Mouse (Mus musculus) heart, adult 2 months (tissue): ENCODE measurements around the gene Fchsd2. TPM values are rescaled to one million over a fixed set of nuclear protein-coding genes. Genes with fewer than 3 reads are reported as not detected.
A peak's percentile ranks its signal among the peaks of the same experiment; 100 is the strongest.

ENCODE experiments used
- DNase-seq, 2 experiments: peaks; one replicate each; pipeline ENCODE4 v3.0.0; 2021
- H3K27ac ChIP-seq: fragments of 200-600 bp; 2 replicates; pipeline ENCODE4 v1.8.1; 2022
- H3K27me3 ChIP-seq: fragments of 200-500 bp; 2 replicates; pipeline ENCODE4 v1.6.1; 2012; ENCODE audit warnings: mild to moderate bottlenecking, low read length, inconsistent platforms, mixed read lengths; ENCODE audit not compliant: control insufficient read depth, insufficient read depth
- H3K36me3 ChIP-seq: fragments of 200-500 bp; 2 replicates; pipeline ENCODE4 v1.6.1; 2012; ENCODE audit warnings: low read length, inconsistent platforms; ENCODE audit not compliant: control insufficient read depth, insufficient read depth
- H3K4me1 ChIP-seq: fragments of 200-500 bp; 2 replicates; pipeline ENCODE4 v1.6.1; 2011; ENCODE audit warnings: low read length; ENCODE audit not compliant: control insufficient read depth, insufficient read depth
- H3K4me3 ChIP-seq: fragments of 200-600 bp; 2 replicates; pipeline ENCODE4 v1.8.1; 2022
- H3K79me2 ChIP-seq: fragments of 200-500 bp; replicated peaks from 2 replicates; pipeline ENCODE4 v1.6.1; 2012; ENCODE audit warnings: mild to moderate bottlenecking, inconsistent platforms, low read length, moderate library complexity, mixed read lengths; ENCODE audit not compliant: control insufficient read depth, insufficient read depth
- H3K9ac ChIP-seq: fragments of 200-500 bp; 2 replicates; pipeline ENCODE4 v1.6.1; 2012; ENCODE audit warnings: low read depth, mild to moderate bottlenecking, control low read depth, inconsistent platforms, low read length, mixed read lengths
- CTCF ChIP-seq: fragments of 200-600 bp; IDR thresholded peaks from 2 replicates; pipeline ENCODE4 v1.8.1; 2022; ENCODE audit warnings: antibody characterized with exemption, mild to moderate bottlenecking, moderate library complexity
- EP300 ChIP-seq: fragments of 200-500 bp; IDR thresholded peaks from 2 replicates; pipeline ENCODE4 v1.6.1; 2011; ENCODE audit warnings: low read depth, low read length, control low read depth; ENCODE audit not compliant: insufficient read depth
- POLR2A ChIP-seq: fragments of 200-500 bp; IDR thresholded peaks from 2 replicates; pipeline ENCODE4 v1.6.1; 2011; ENCODE audit warnings: mild to moderate bottlenecking, low read depth, low read length, control low read depth; ENCODE audit not compliant: insufficient read depth
- WGBS: fragments of 180-500 bp; shearing (Covaris S2); methylation state at CpG from one replicate; pipeline ENCODE4 v1.1.7; 2018; 5-methylcytosine and 5-hydroxymethylcytosine counted together
- intact Hi-C: fragments of 180-260 bp; cut with DNase I; formaldehyde crosslinking; loops from one replicate; pipeline ENCODE4 v1.15.1; 2025
- polyA plus RNA-seq: library from polyadenylated mRNA; depleted of rRNA; stranded (reverse); fragments of >200 nt; gene quantifications from 2 replicates; pipeline ENCODE4 v1.2.3, GENCODE M21; 2012
- total RNA-seq, 2 experiments: library from RNA; stranded (reverse); gene quantifications; 2 replicates each; pipeline ENCODE4 v1.2.3; 2021

Fchsd2 gene
- total and polyA plus RNA-seq, 3 experiments = 5.6 to 22.4 (median 20.9) TPM

DNA sequence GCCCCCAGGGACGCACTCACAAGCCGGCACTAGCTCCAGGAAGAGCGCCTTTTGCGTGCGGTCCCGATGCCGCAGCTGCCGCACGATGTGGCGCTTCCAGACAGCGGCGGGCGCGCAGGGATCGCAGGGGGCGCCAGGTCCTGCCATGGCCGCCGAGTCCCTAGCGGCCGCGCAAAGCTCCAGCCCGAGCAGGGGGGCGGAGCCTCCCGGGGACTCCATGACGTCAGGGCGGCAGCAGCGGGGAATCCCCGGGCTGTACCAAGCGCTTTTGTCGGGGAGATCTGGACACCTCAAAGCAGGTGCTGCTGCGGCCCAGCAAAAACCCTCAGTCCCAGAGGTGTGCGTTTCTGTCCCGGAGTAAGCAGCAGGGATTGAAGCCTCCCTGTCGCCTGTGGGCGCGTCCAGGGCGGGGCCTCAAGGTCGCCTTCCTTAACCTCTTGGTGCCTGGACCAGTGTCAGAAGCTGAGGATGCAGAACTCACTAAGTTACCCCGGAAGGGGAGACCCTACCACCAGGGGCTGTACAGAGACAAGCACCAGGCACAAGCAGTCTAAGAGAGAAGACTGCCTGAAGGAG lies 209.3 kb downstream of the Fchsd2 start, which contains the start of gene Atg16l2:
Gene Atg16l2 (minus strand): TSS at position 371 of the 576 bp plus-strand sequence.
- H3K4me3 ChIP-seq = peak within 1 kb of the TSS; percentile 82
- H3K79me2 ChIP-seq = no peaks in the 10 kb centered on the region
- no peaks in the 10 kb centered on the region for H3K36me3 ChIP-seq
- TF ChIP-seq POLR2A (peak; percentile 66; the same call in 1 of the 2 replicates), CTCF (peak; percentile 74), EP300 (peak; percentile 81; the same call in 1 of the 2 replicates)
- DNase-seq = peak; percentile 95 to 96
- WGBS = 1% methylated on average over 39 of the region's 39 CpGs
- intact Hi-C loops = loop anchor here (10.0 kb wide), 1 partner anchor 603 kb away; the partner anchor contains the start of genes Lamtor1 and Tomt
- peak within 1 kb of the TSS; percentile 93 for H3K9ac ChIP-seq
- peak within 1 kb of the TSS; percentile 84 for H3K27ac ChIP-seq
- peaks cover 2% of the 10 kb centered on the region for H3K4me1 ChIP-seq
- no peaks in the 10 kb centered on the region for H3K27me3 ChIP-seq

DNA sequence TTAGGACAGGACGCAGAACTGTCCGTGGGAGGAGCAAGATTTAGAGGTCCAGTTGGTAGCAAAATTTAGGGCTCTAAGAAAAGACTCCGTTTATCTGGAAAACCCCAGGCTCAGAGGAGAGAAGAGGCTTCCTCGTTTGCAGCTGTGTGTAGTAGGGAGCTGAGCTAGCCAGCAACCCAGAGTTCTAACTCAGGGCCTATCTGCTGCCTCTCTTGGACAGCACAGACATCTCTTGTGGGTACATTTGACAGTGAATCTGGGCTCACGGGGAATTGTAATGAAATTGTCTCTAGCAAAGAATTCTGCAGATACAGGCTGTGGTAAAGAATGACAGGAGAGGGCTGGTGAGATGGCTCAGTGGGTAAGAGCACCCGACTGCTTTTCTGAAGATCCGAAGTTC lies 210.0 kb downstream of the Fchsd2 start:
- TF ChIP-seq POLR2A (no peak), CTCF (no peak), EP300 (no peak)
- Histone ChIP-seq H3K27ac (peak overlapping the region; percentile 84), H3K4me1 (peaks cover 2% of the 10 kb centered on the region), H3K36me3 (no peaks in the 10 kb centered on the region), H3K9ac (peak overlapping the region; percentile 93; the same call in 1 of the 2 replicates), H3K27me3 (no peaks in the 10 kb centered on the region), H3K79me2 (no peaks in the 10 kb centered on the region), H3K4me3 (peak overlapping the region; percentile 82)
- 27% methylated on average over 7 of the region's 7 CpGs for WGBS
- intact Hi-C loops = loop anchor here (10.0 kb wide), 1 partner anchor 602 kb away; the partner anchor contains the start of genes Lamtor1 and Tomt
- DNase-seq = no peak

- intact Hi-C loops = loop anchor here (10.0 kb wide), 1 partner anchor 598 kb away; the partner anchor contains the start of genes Lamtor1 and Tomt
- Histone ChIP-seq H3K27ac (no peak overlapping the region), H3K79me2 (no peaks in the 10 kb centered on the region), H3K9ac (no peak overlapping the region), H3K4me1 (no peaks in the 10 kb centered on the region; the same call in 1 of the 2 replicates), H3K36me3 (no peaks in the 10 kb centered on the region), H3K27me3 (no peaks in the 10 kb centered on the region), H3K4me3 (no peak overlapping the region)
- TF ChIP-seq EP300 (no peak), CTCF (no peak), POLR2A (no peak)
- no peak for DNase-seq
- 25% methylated on average over 2 of the region's 2 CpGs for WGBS
Measured at GRCm38 (mm10) chr7:101306841-101307240, 214.2 kb downstream of the Fchsd2 start.

GRCm38 (mm10) chr7:101309985-101310326 lies 217.3 kb downstream of the Fchsd2 start:
- H3K4me1 ChIP-seq = no peaks in the 10 kb centered on the region; the same call in 1 of the 2 replicates
- H3K27ac ChIP-seq = peak overlapping the region; percentile 100
- DNase-seq = no peak
- 30% methylated on average over 5 of the region's 5 CpGs for WGBS
- H3K36me3 ChIP-seq = no peaks in the 10 kb centered on the region
- peak overlapping the region; percentile 79; the same call in 1 of the 2 replicates for H3K4me3 ChIP-seq
- TF ChIP-seq EP300 (no peak), POLR2A (no peak), CTCF (no peak)
- H3K27me3 ChIP-seq = no peaks in the 10 kb centered on the region
- intact Hi-C loops = loop anchor here (2.0 to 10.0 kb wide), 3 partner anchors 37 to 595 kb away; partner anchors contain the start of genes Arap1, Lamtor1 and Tomt
- H3K9ac ChIP-seq = peak overlapping the region; percentile 89
- no peaks in the 10 kb centered on the region for H3K79me2 ChIP-seq

DNA sequence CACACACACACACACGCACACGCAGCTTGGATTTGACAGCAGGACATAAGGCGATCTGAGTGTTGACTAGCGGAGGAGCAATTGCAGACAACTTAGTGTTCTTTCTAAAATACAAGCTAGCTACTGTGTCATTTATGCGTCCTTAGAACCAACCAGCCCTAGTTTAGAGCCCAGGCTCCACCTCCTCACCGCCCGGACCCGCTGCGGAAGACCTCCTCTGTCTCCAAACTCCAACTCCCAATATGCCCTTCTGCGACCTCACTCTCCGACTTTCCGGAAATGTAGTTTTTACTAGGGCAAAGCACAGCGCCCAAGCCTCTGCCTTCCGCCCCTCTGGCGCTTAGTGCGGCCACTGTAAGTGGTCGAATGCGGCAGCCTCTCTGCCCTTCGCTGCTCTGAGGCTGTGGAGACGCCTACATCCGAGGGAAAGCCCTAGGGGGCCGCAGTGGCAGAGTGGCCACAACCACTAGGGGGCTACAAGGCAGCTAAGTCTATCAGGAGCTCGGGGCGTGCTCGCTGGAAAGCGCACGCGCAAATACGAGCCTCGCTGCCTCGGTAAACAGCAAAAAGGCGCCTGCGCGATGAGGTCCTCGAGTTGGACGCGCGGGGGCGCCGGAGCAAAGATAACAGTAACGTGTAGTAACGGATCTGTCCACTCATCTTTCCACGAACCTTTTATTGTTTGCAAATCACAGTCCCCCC lies 217.8 kb downstream of the Fchsd2 start:
- Histone ChIP-seq H3K27ac (peak overlapping the region; percentile 100), H3K36me3 (no peaks in the 10 kb centered on the region), H3K27me3 (no peaks in the 10 kb centered on the region), H3K4me1 (no peaks in the 10 kb centered on the region; the same call in 1 of the 2 replicates), H3K79me2 (no peaks in the 10 kb centered on the region), H3K9ac (peak overlapping the region; percentile 89), H3K4me3 (peak overlapping the region; percentile 79)
- intact Hi-C loops = loop anchor here (1.0 to 5.0 kb wide), 3 partner anchors 37 to 102 kb away; partner anchors contain the start of gene Arap1
- TF ChIP-seq CTCF (peak; percentile 91), EP300 (peak; percentile 86), POLR2A (peak; percentile 91)
- DNase-seq = peak; percentile 96 to 99
- WGBS = under 1% methylated on average over 43 of the region's 43 CpGs
